Mouse (Mus musculus): ENCODE measurements at regions not wholly inside any gene's neighbourhood (a gene's known extent, or its start where the extent isn't known, plus 50 kb on each side); places are given as distances from the start of the nearest gene placed in this dataset.

DNA sequence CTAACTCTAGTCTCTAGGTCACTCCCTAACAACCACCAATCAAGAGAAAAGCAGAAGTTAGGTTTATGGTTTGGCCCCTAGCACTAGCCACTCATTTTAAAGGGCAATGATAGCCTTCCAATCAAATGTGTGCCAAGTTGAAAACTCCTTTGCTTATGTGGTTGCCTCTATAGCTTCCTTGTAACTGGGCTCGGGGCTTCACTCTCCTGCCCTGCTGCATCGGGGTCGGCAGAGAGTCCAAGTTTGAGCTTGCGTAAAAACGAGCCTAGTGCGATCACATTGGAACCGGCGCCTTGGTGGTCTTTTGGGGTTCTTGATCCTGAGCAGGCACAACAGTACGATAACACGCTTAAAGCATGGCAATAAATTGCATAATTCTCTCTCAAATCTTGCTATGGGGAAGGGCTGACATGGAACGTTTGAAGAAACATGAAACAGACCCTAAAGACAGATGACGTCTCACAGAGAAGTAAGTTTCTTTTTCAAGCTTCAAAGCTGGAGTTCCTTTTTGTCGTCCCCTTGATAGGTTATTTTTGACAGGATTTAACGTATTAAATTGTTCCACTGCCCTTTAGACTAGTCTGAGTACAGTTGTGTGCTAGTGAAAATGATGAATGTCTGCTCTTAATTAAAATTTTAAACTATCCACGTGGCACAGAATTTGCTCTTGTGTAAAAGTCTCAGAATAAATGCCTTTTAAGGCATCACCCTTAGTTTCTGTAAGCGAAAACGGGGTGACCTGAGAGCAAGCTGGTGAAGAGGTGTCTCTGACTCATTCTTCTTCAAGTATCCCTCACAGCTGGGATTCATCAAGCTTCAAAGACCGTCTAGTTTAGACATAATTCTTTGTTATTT is 52.0 kb downstream of the 4930426L09Rik start:
- peak; percentile 12 for DNase-seq

DNA sequence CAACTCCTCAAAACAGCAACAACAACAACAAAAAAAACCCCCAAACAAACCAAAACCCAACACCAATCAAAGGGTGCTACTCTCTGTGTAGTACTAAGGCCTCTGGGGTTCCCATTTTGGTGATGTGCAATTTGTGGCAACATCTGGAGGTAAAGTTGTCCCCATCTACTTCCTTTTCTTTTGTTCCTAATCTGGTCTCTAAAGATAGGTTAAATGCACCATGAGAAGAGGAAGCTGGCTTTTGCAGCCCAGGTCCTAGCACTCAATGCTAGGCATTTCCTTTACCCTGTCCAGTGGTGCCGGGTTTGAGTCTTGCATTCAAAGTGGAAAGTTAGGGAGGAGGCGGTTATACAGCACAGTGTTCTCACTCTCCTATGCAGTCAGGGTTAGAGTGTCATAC is 57.4 kb downstream of the 4930426L09Rik start:
- peak; percentile 36 for DNase-seq

GRCm38 (mm10) chr2:19057859-19058258 is 59.7 kb downstream of the 4930426L09Rik start:
- DNase-seq, result no peak

DNA sequence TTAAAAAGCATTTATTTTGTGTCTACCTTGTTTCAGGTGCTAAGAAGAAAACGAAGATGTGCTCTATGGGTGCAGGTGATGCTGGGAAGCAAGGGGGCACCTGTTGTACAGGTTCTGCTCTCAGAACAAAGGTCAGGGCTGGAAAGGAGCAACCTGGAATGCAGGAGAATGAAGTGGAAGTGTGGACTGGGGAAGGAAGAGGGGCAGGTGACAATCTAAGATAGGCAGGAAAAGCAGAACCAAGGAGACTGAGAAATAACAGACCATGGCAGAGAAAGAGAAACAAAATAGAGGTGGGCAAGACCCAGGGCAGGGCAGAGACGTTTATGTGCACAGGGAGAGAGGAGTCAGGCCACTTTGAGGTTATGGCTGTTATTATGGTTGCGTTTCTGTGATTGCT is 60.6 kb downstream of the 4930426L09Rik start:
- no peak for DNase-seq

GRCm38 (mm10) chr2:19059246-19059645 is 61.1 kb downstream of the 4930426L09Rik start:
- peak; percentile 52 for DNase-seq

DNA sequence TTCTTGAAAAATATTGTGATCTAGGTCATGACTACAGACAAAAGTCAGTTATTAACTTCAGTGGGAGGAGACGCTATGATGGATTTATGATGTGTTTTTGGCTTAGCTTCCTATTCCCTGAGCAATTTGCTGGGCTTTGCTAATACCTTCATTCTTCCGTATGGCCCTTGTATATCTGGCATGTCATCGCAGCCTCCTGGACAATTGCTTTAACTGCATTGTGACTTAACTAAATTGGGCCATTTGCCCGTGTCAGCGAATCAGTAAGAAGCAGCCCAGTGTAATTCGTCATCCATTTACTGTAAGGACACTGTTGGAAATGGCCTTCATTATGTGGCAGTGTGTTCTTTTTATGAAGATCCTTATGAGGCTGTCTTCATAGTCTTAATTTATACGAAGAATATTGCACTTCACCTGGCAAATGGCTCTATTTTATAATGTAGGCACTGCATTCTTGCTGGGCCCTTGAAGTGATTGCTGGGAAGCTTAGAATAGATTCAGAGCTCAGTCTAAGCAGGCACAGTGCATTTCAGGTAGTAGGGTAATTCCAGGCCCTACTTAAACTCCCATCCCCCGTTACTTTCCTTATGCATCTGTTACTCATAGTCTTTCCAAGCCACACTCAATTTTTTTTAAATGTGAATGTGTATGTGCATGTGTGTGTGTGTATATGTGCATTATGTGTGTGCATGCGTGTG is 62.2 kb downstream of the 4930426L09Rik start:
- DNase-seq, result no peak

- peak; percentile 45 for DNase-seq
These were observed 66.6 kb downstream of the 4930426L09Rik start for GRCm38 (mm10) chr2:19064560-19065362.

DNA sequence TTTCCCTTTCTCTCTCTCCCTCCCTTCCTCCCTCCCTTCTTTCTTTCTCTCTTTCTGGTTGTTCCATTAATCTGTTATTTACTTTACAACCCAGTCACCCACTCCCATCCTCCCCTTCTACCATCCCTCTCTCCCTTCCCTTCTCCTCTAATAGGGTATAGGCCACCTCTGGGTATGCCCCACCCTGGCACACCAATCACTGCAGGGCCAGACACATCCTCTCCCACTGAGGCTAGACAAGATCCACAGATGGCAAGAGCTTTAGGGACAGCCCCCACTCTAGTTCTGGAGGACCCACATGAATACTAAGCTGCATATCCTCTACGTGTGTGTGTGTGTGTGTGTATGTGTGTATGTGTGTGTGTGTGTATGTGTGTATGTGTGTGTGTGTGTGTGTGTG is 67.4 kb downstream of the 4930426L09Rik start:
- DNase-seq, result no peak

DNA sequence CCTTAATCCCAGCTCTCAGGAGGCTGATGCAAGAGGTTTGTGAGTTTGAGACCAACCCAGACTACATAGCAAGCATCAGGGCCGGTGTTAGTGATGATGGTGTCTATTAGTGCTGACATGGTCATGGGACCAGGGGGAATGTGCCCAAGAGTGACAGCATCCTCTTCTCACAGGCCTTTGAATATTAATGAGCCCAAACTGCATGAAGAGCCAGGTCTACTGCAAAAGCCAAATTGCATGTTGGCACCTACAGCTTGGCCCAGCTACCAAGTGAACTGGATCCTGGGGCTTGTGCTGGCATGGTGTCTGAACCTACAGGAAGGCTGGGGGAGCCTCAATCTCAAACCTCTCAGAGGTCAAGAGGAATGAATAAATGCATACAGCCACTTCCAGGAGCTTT is 70.0 kb downstream of the 4930426L09Rik start:
- DNase-seq, result no peak

GRCm38 (mm10) chr2:19083816-19084215 is 85.7 kb downstream of the 4930426L09Rik start:
- DNase-seq, result no peak

- DNase-seq, result no peak
These were observed 87.0 kb downstream of the 4930426L09Rik start for GRCm38 (mm10) chr2:19085105-19085504.

GRCm38 (mm10) chr2:19086167-19086566 is 88.0 kb downstream of the 4930426L09Rik start:
- DNase-seq, result no peak

DNA sequence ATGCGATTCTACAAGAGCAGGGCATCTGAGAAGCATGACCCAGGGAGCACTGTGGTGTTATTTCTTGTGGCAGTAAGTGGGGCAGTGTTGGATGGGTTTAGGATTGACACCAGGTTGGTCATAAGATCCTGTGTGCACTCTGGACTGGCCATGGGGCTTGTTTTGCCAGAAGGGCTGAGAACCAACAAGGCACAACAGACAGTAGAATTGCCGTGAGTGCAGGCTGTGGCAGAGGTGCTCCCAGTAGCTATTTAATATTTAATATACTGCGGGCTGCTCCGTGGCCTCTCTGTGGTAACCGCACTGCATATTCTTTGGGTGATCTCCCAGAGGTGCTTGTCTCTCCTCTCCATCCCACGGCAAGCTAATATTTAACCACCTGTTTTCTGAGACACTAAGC is 88.5 kb downstream of the 4930426L09Rik start:
- no peak for DNase-seq

DNA sequence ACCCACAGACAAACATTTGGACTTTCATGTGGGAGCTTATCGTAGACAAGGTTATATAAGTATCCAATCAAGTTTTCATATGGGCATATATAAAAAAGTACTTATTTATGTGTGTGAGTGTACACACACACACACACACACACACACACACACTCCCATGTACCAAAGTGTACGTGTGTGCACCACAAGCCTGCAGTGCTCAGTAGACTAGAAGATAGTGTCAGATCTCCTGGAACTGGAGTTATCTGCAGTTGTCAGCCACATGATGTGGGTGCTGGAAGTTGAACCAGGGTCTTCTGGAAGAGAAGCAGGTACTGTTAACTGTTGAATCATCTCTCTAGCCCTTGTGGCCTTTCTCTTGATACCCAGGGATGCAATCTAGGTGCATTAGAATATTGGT is 99.7 kb upstream of the Armc3 start:
- DNase-seq, result no peak

DNA sequence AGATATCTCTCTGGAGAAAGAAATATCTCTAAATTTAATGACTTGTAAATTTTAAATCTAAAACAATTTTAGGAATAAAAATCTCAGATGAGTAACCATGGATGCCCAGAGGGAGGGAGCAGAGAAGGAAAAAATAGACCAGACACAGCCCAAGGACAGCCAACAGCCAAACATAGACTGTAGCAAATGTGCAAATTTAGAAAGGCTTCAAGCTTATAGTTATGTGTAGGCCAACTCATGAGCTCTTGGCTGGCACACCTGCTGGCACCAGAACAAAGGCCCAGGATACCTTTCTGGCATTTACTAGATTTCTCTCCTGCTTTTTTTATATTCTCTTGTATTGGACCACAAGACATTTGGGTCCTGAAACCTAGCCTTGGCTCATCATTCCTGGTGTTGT is 90.3 kb upstream of the Armc3 start:
- DNase-seq, result no peak

DNA sequence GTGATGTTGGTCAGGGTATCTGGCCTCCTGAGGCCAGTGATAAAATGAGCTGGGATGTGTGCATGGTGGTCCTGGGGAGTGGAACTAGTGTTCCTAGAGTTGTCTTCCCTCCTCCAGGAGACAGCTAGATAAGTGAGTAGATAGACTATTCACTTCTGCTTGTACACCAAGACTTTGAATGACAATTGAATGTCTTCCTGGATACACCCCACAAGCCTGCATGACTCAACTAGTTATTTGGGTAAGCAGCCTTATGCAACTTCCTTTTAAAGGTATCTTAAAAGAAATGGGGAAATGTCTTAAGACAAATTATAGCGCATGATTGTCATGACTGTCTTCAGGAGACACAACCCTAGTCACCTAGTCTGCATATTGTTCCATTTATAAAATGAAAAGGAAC is 79.2 kb upstream of the Armc3 start:
- DNase-seq, result peak; percentile 27

DNA sequence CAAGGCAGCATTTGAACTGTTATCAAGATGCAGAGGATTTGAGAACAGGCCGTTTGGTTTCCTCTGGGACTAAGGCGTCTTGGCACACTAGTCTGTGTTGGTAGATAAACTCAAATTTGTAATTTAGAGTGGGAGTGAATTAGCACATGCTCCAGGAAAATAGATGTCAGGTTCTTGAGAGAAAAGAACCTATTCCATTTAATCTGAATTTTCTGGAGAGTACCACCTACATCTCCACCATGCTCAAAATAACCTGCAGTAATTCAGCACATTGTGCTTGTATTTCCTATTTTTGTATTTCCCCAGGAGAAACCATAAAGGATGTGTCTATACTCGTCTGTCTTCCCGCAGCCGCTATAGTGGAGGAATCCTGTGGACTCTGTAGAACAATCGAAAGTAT is 66.2 kb upstream of the Armc3 start:
- no peak for DNase-seq

DNA sequence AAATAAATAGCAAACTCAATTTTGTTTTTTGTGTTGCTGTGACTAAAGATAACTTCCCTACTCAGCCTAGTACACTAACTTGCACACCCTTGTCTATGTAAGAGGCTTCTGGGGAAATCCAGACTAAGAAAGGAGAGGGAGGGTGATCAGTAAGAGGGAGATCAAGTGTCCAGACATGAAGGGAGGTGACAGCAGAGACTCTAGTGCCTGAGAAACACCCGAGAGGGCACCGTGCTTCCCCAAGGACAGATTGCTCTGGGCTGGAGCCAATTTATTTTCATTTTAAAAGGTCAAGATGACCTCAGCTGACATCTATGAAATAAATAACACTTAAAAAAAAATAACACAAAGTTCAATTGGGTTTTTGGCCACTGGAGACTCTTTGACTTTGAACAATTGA is 56.5 kb upstream of the Armc3 start:
- no peak for DNase-seq

DNA sequence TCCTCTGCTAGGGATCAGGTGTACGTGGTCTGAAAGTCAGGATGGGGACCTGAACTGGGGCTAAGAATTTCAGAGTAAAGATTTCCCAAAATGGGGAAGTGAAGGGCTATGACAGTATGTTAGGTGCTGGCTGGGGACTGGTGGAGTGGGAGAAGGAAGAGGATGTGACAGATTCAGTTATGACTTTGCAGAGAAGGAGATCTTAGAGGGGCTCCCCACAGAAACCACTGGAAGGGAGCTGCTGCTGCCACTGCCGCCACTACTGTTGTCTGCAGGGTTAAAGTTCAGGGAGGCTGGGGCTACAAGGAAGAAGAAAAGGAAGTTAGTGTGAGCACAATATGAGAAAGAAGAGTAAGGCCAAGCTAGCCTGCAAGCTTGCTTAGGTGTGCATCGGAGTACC is 53.7 kb upstream of the Armc3 start:
- peak; percentile 6 for DNase-seq

GRCm38 (mm10) chr2:19145881-19146280 is 53.2 kb upstream of the Armc3 start:
- peak; percentile 11 for DNase-seq

DNA sequence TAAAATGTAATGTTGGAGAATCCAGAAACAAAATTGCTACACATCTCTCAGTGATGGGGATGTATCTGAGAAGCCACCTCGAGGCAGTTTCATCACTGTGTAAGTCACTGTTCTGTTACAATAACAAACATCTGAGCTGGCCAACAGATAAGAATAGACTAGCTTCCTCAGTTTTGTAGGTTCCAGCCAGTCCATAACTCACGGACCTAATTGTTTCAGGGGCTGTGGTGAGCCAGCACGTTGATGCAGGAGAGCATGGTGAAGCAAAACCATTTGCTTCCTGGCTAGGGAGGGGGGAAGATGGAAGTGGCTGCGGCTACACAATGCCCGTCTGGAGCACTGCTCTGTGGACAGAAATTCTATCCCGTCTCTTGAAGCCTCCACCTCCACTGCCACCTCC is 52.8 kb upstream of the Armc3 start:
- DNase-seq, result peak; percentile 10

DNA sequence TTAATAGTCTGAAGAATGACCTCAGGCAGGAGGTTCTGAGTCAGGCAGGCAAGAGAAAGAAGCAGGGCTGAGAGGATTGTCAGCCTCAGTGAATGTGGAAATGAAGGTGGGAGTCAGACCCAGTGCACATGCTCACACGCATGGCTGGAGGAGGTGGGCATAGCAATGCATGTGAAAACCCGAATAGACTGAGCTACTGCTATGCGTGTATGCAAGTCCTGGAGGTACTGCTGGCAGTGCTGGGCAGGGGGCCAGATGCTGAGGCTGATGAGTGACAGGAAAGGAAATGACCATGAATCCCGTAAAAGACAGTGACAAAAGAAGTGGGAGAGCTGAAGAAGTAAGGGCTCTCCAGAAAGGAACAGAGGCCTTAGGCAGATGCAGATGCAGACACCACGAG is 50.3 kb upstream of the Armc3 start:
- DNase-seq, result peak; percentile 16

Data from lung, postnatal 36 days (tissue).